Mouse (Mus musculus) retina, postnatal 1 day (tissue): ENCODE measurements around the gene Gpr156.

Source experiments
- DNase-seq: peaks from one replicate; pipeline ENCODE4 v3.0.0-alpha.2; 2012

Gpr156 gene

DNA sequence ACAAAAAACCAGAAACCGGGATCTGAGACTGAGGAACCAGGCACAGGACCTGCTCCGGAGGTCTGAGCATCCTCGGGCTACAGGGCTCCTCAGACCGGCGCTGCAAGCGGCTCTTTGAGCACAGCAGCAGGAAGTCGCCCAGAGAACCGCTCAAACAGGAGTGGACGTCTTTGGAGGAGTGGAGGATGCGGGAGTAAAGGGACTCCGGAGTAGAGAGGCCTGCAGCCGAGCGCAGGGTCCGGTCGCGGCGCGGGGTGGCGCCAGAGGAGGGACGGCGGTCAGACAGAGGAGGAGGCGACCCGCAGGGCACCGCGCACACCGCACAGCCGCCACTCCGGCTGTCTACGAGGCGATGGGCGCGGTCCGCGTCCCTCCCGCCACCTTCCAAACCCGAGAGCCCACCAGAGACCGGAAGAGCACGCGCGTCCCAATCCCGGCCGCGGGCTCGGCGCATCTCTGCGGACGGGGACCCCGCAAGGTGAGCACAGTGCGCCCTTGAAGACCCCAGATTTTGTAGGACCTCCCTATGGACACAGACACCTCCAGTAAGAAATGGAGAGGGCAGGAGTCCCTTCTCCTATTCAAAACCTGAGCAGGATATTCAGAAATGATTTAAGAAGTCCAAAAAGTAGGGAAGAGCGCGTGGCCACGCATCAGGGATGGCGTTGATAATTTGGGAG is at the start of gene Gpr156:
Gpr156 (plus strand) TSS at position 359 of the 680 bp plus-strand sequence.
- DNase-seq = peak; percentile 73

DNA sequence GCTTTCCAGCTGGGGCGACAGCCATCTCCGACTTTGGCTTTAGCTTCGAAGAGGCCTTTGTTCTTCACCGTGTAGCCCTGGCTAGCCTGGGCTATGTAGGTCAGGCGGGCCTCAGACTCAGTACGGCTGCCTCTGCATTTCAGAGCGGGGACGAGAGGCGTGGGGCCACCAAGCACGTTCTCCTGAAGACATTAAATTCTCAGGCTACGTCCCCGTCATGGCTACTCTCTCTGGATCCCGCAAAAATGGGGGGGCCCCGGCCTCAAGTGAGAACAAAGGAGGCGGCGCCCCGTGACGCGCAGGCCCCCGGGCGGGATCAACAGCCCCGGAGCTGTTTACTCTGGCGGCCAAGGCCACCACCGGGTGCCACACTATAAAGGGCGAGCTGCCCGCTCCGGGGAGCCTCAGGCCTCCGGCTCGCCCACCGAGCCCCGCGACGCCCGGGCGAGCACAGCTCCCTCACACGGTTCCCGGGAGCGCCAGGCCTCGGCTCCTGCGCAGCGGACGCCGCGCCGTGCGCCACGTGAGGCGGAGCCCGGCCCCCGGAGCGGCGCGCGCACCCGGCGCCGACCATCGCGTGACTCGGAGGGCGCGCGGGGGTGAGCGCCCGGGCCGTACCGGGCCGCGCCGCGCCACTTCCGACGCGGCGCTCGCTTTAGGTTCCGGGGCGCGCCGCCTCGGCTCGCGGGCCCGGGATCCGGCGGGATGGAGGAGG is 48.3 kb upstream of the Gpr156 start, which contains the start of gene Lrrc58:
Lrrc58 (plus strand) TSS at position 599 of the 715 bp plus-strand sequence.
- peak; percentile 92 for DNase-seq

DNA sequence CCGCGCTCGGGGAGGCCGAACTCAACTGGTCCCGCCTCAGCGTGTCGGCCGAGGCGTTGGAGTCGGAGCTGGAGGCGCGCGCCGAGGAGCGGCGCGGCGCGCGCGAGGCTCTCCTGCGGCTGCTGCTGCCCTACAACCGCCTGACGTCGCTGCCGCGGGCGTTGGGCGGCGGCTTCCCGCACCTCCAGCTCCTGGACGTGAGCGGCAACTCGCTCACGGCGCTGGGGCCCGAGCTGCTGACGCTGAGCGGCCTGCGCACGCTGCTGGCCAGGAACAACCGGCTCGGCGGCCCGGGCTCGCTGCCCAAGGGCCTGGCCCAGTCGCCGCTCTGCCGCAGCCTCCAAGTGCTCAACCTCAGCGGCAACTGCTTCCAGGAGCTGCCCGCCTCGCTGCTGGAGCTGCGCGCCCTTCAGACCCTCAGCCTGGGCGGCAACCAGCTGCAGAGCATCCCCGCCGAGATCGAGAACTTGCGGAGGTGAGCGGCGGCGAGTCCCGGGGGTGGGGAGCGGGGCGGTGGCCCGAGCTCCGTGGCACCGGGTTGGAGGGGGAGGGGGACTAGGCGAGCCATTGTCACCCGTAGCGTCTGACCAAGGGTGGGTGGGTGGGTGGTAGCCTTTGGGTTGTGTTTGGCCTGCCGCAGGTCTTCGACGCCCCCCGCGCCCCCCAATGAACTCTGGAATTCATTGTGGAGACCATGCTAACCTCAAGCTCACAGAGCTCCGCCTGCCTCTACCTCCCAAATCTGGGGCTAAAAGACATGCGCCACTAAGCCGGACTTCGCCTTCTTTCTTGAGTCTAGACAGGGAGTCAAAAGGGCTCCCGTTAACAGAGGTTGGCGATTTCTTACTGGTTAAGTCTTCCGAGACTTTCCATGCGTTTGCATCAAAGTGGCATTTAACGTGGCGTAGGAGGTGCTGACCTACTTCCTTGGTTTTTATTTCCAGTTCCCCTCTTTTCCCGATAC is 47.5 kb upstream of the Gpr156 start:
- DNase-seq = peak; percentile 63

DNA sequence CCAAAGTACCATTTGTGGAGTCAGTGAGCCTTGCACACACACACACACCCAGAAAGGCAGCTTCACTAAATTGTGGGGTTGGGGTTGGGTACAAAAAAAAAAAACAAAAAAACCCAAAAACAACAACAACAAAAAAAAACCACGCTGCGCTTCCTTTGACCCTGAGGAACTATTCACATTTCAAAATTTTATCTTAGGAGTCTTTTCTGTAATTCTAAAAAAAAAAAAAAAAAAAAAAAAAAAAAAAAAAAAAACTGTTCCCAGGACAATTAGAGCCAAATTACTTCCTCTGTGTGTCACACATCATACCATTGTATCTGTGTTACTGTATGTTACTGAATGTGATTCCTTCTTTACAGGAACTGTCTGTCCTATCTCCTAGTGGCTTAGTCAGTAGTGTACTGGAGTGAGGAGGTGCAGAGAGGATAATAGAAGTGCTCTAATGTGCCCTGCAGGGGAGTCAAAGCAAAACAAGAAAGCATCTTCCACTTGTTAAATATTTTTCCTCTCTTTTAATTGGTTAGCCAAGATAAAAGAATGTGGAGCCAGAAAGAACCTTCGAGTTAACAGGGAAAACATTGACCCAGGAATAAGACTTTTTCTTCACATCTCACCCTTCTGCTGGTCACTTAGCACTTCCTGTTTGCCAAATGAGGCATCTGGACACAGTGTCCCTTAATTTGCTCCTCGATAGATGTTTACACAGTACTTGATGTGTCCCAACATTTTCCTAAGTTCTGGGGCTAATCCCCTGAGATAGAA is 46.6 kb upstream of the Gpr156 start:
- DNase-seq = peak; percentile 35

DNA sequence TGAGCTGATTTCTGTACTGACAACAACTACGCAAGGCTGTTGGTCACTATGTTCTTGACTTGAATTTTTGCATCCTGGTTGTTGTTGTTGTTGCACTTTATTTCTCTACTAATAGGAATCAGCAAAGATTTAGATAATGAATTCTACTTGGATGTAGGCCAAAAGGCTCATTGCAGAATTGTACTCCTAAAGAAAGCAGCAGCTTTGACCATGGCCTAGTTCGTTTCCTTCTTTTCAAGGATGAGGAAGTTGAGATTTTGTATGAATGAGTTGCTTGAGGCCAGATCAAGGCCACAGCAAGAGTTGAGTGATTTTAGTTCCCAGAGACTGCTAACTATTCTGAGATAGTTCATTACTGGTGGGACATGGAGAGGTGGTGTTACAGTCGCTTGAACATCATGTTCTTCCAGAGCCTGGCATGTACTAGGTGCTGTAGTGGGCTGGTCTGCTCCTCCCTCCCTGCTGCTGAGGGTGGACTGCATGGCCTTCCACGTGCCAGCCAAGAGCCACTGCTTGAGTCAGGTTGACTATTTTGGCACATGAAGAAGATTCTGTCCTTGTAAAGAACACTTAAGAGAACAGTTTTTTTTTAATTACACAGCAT is 45.1 kb upstream of the Gpr156 start:
- no peak for DNase-seq

DNA sequence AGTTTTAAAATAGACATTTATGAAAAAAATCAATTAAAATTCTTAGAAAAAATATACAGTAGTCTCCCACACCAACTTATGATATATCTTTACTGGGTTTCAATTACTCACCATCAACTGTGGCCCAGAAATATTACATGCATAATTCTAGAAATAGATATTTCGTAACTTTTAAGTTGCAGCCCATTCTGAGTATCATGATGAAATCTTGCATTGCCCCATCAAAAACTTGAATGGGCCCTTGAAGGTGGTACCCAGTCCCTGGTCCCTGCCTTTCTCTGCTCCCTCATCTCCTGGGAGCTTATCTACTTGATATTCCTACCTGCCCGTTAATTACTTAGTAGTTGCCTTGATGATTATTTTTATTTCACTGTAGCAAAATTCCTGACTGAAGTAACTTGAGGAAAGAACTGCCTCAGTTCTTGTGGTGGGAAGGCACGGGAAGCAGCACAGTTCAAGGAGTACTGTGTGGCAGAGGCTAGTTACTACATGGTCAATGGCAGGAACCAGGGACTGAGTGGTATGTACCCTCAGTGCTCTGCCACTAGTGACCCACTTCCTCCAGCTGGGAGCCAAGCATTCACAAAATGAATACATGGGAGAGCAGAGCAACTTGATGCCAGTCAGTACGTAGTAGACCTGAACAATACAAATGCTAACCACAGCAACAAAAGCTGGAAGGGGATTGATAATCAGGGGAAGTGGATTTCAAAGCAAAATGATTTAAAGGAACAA is 41.6 kb upstream of the Gpr156 start:
- DNase-seq = no peak

DNA sequence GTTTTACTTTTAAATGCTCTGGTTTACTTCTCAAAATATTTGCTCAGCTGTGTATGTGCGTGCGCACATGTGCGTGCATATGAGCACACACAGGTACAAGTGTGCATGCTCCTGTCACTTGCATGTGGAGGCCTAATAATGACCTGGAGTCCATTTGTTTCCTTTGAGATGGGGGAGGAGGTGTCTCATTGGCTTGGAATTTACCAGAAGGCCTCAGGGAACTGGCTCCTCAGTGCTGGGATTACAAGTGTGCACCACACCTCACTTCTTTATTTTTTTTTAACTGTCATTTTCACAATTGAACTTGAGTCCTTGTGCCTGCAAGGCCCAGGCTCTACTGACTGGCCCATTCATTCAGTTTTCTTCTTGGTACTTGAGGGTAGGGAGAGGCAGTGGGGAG is 38.9 kb upstream of the Gpr156 start:
- no peak for DNase-seq

DNA sequence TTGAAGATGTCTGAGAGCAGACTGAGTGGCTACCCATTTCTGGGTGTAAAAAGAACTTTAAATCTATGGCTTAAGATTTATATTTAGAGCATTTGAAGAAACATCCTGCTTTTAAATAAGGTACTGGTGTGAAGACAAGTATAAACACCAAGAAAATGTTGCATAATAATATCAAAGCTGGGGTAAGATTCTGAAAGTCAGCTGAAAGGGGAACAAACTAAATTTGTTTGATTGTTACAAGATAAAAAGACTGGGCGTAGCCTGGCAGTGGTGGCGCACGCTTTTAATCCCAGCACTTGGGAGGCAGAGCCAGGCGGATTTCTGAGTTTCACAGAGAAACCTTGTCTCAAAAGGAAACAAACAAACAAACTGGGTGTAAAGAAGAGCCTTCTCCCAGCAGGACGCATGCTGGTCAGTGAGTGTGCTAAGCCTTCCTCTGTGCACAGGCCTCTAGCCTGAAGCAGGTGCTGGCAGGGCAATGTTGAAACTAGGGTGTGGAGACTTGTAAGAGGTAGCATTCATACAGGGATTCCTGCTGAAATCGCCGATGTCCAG is 37.3 kb upstream of the Gpr156 start:
- DNase-seq = no peak

DNA sequence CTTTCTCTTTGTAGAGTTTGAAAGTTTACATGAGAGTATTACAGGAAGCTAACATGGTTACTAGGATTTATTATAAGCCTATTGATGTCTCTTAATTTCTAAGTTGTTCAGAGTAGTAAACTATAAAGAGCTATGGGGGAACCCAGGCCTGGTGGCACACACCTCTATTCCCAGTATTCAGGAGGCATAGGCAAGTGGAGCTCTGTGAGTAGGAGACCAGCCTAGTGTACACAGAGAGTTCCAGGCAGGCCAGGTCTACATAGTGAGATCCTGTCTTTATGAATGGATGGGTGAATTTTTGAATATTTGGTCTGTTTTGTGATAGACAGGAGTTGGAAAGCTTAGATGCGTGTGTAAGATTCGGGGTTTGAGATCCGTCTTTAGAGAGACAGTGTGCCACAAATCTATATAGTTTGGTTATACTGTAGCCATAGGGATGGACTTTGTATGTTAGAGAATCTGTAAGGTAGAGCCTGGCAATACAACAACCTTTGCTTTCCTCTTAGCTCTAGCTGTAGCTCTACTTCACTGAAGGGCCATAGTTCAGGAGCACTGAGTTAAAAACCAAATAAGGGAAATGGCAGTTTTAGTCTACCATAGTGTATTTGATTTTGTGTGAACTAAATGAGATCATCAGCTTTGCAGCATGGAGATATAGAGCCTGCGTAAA is 36.4 kb upstream of the Gpr156 start:
- no peak for DNase-seq

DNA sequence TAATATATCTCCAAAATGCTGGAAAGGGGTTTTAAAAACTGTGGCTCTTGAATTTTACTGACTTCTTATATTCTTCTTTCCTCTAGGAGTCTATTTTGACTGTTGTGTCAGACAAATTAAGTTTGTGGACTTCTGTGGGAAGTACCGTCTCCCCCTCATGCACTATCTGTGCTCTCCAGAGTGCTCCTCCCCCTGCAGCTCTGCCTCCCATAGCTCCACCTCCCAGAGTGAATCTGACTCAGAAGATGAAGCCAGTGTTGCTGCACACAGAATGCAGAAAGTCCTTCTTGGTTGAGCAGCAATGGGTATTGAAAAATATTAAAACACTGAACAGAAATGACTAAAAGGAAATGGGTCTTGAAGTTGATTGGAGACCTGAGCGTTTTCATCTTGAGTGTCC is 35.1 kb upstream of the Gpr156 start:
- no peak for DNase-seq

DNA sequence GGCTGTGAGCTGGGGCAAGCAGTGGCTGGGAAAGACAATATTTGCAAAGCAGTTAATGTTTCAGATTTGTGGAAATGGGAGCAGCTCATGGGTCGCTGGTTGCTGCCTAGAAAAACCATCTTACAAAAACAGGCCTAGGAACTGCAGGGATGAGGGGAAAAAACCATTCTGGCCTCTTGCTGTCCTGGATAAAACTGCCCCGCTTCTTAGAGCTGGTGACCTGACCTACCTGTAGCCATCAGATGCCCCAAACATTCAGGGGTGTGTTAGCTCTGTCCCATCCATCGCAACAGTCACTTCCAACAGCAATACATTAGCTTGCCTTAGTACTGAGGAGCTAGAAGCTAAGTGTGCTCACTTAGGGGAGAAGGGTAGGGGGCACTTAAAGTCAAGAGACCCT is 27.3 kb upstream of the Gpr156 start:
- DNase-seq = no peak

DNA sequence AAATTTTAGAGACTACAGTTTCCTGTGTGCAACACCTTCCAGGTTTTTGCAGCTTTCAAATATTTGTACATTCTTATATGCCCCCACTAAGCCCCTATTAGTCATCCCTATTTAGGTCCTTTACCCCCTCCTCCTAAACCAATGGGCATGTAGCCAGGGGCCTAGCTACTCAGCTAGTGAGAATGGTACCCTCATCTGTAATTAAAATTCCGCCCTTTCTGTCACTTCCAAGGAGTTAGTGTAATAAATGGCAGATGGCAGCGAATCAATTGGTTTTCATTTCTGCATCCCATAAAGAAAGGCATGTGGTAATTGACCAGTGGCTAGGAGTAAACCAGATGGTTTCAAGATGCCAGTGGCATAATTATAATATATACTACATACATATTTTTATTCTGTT is 23.6 kb upstream of the Gpr156 start:
- DNase-seq = peak; percentile 59

DNA sequence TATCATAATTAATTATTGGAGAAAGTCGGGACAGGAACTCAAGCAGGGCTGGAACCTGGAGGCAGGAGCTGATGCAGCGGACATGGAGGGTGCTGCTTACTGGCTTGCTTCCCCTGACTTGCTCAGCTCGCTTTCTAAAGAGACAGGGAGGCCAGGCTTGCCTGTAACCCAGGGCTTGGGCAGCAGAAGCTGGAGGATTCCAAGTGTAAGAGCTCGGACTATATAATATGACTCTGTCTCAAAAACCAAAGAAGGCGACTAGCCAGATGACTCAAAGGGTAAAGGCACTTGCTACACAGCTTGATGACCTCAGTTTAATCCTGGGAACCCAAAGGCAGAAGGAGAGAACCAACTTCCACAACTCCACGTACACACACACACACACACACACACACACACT is 22.9 kb upstream of the Gpr156 start:
- DNase-seq = no peak

DNA sequence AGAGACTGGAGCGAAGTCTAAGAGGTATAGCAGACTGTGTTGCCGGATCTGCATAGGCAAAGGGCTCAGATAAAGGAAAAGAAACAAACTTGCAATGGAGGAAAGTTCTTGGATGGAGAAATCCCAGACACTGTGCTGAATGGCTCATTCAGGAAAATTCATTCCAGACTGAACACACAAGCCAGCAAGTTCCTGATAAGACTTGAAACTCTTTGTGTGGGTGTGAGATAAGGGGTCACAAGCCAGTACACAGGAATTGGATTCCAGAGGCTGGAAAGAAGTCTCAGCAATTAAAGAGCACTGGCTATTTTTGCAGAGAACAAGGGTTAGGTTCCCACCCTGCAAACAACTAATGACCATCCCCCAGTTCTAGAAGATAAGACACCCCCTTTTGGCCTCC is 22.4 kb upstream of the Gpr156 start:
- no peak for DNase-seq

DNA sequence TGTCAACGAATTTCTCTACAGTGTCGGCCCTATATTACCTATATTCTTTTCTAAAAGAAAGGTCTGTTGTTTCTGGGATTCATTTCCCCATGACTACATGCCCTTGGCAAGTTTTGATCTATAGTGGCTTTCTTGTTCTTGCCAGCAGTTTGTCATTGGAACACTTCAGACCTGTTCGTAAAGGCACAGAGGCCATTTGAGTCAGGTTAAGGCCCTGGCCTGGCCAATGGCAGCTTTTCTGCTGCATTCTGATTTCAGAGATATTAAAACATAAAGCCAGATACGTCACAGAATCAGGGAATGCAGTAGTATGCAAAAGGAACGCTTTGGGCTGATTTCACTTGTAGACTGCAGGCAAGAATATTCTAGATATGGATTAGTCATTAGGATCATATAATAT is 17.5 kb upstream of the Gpr156 start:
- no peak for DNase-seq

DNA sequence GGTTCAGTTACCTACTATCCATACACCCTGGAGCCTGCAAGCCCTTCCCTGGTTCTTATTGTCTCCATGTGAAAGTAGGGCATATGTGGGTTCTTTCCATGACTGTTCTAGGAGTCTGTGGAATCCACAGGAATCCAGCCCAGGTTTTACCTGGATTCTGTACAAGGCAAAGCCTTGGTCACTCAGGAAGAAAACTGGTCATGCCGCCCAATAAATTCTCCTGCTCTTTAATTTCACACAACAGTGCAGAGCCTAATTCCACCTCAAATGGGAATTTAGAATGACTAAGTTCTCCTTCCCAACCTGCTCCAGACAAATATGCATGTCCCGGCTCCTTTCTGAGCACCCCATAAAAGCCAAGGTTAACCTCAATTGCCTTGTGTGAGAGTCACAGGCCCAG is 16.9 kb upstream of the Gpr156 start:
- peak; percentile 59 for DNase-seq

DNA sequence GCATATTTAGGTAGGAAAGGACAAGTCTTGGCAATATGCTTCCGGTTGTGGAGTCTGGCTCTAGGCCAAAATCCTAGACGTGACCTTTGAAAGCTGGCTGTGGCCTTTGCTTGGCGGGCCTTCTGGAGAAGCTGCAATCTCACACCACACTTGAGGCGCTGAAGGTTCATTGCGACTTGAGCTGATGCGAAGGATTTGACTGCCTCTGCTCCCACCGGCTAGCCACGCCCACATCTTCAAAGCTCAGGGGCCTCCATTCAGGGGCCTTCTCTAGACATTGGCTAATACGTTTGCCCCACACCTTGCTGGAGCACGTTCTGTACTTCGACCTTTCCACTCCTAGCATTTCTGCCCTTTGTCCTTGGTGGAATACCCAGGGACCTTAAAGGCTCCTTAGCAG is 15.0 kb upstream of the Gpr156 start:
- DNase-seq = no peak

DNA sequence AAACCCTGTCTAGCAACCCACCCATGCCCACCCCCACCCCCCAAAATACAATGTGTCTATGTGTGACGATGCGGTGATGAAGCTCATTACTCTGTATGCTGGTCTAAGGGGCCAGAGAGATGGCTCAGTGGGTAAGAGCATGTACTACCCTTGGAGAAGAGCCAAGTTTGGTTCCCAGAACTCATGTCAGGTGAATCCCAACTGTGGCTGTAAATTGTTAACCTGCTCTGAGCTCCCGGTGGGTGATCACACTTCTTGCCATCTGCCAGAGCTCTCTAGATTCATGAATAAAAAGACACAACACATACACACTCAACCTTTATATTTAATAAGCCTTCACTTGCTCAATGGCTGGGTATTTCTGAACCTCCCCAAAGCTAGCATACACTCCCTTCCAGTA is 9.8 kb upstream of the Gpr156 start:
- DNase-seq = no peak

DNA sequence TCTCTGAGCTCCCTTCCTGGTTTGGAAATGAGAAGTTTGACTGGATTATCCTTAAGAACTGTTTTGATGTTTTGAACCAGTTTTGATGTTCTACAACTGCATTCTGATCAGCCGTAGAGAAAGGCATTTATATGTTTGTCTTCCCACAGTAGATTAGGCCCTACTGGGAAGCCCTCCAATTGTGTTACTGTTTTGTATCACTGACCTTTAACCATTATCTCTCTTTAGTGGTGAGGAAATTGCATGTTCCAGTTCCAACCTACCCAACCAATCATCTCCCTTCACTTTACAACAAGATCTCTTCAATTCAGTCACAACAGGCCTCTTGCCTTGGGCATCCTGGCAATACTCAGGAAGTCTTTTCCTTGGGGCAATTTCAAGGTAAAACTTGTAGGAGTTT is 5.2 kb upstream of the Gpr156 start:
- no peak for DNase-seq

DNA sequence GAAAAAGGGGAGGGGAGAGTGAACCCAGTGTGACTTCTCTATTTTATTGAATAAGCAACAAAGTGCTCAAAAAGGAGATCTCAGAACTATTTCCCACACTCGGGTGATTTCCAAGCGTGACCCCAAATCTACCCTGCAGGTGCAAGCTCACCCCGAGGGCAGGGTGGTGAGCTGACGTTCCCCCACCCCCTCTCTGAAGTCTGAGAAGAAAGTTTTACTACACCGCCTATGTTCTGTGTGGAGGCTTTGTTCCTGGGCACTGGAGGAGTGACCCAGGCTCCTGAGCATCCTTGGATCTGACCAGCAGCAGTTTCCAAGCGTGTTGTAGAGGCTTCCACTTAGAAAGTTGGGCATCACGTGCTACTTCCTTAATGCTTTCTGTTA is 514 bp downstream of the Gpr156 start:
- DNase-seq = no peak

DNA sequence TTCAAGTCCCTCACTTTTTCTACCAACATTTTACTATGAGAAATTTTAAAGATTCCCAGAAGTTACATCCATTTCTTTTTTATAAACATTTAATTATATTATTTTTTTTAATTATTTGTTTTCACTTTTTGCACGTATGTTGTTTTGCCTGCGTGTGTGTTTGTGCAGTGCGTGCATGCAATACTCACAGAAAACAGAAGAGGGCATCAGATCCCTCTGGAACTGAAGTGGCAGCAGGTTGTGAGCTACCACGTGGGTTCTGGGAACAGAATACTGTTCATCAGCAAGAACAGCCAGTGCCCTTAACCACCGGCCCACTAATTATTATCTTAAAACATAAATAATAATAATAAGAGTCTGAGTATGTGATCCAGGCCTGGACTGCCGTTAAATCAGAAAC is 2.7 kb downstream of the Gpr156 start:
- DNase-seq = no peak
